Mouse (Mus musculus) liver, embryonic 14.5 days (tissue): ENCODE results near the gene Prss38. TPM values are rescaled to one million over a fixed set of nuclear protein-coding genes. Genes with fewer than 3 reads are reported as not detected.

Experiments used
- ATAC-seq: fragments of 200-750 bp; cut with Nextera tagmentation; 2 replicates; pipeline ENCODE4 v1.8.0; 2017; ENCODE audit warnings: moderate number of reproducible peaks, mild to moderate bottlenecking, moderate library complexity; ENCODE audit not compliant: insufficient read depth
- DNase-seq, 3 experiments: peaks; one replicate each; pipeline ENCODE4 v3.0.0-alpha.2; 2012 to 2013; ENCODE audit warnings: low read depth in 3 of 3, low spot score in 3 of 3
- H3K27ac ChIP-seq: fragments of 300-500 bp; sonication (generic); 2 replicates; pipeline ENCODE4 v1.5.1; 2014; ENCODE audit warnings: moderate library complexity, mild to moderate bottlenecking, control low read depth, inconsistent platforms
- H3K27me3 ChIP-seq: fragments of 300-500 bp; sonication (generic); 2 replicates; pipeline ENCODE4 v1.6.1; 2014; ENCODE audit warnings: mild to moderate bottlenecking, low read length, moderate library complexity; ENCODE audit not compliant: control insufficient read depth, insufficient read depth
- H3K36me3 ChIP-seq: fragments of 300-500 bp; sonication (generic); replicated peaks from 2 replicates; pipeline ENCODE4 v1.6.1; 2014; ENCODE audit warnings: low read depth; ENCODE audit not compliant: control insufficient read depth, insufficient read depth
- H3K4me1 ChIP-seq, 2 experiments: fragments of 200-500 bp in 1 of 2; fragments of 300-500 bp in 1 of 2; sonication (generic) in 1 of 2; replicated peaks; 2 replicates each; pipeline ENCODE4 v1.6.1; 2012 to 2014; ENCODE audit warnings: antibody characterized with exemption in 1 of 2, inconsistent platforms in 1 of 2, low read length in 1 of 2; ENCODE audit not compliant: control insufficient read depth in 2 of 2, insufficient read depth in 2 of 2
- H3K4me2 ChIP-seq: fragments of 300-500 bp; sonication (generic); 2 replicates; pipeline ENCODE4 v1.6.1; 2014; ENCODE audit warnings: low read depth, mild to moderate bottlenecking, control low read depth, moderate library complexity
- H3K4me3 ChIP-seq, 2 experiments: fragments of 200-500 bp in 1 of 2; fragments of 300-500 bp in 1 of 2; sonication (generic) in 1 of 2; 2 replicates each; pipeline ENCODE4 v1.5.1; 2012 to 2014; ENCODE audit warnings: low read depth in 2 of 2, low read length in 2 of 2, mild to moderate bottlenecking in 2 of 2, control low read depth in 1 of 2, inconsistent platforms in 1 of 2, moderate library complexity in 1 of 2; ENCODE audit not compliant: insufficient read depth in 1 of 2
- H3K9ac ChIP-seq: fragments of 300-500 bp; sonication (generic); replicated peaks from 2 replicates; pipeline ENCODE4 v1.6.1; 2014; ENCODE audit warnings: mild to moderate bottlenecking, control low read depth, moderate library complexity
- H3K9me3 ChIP-seq: fragments of 300-500 bp; sonication (generic); 2 replicates; pipeline ENCODE4 v1.6.1; 2016; ENCODE audit warnings: low read length, mixed read lengths; ENCODE audit not compliant: control insufficient read depth
- CTCF ChIP-seq: IDR thresholded peaks from 2 replicates; pipeline ENCODE4 v1.5.1; 2016; ENCODE audit warnings: antibody characterized with exemption, low read depth, control low read depth
- EP300 ChIP-seq: IDR thresholded peaks from 2 replicates; pipeline ENCODE4 v1.6.1; 2016; ENCODE audit warnings: antibody characterized with exemption, low read depth
- WGBS: fragments of 180-500 bp; shearing (Covaris S2); extraction: QIAGEN DNeasy Blood & Tissue Kit; methylation state at CpG from one replicate; pipeline ENCODE4 v1.1.7; 2014; ENCODE audit not compliant: insufficient replicate concordance; 5-methylcytosine and 5-hydroxymethylcytosine counted together
- polyA plus RNA-seq, 2 experiments: library from polyadenylated mRNA; depleted of rRNA in 1 of 2; stranded (reverse) in 1 of 2; unstranded in 1 of 2; fragments of >200 nt; fragmentation: Nextera tagmentation in 1 of 2; extraction: Ambion mirVana in 1 of 2; gene quantifications; 2 replicates each; pipeline versions ENCODE4 v1.2.1 to v1.2.3; 2012 to 2014

Gene Prss38
- polyA plus RNA-seq, 2 experiments: not detected

GRCm38 (mm10) chr11:59364417-59364816 is 11.0 kb downstream of the Prss38 start:
- Histone ChIP-seq H3K9me3 (no peaks in the 10 kb centered on the region), H3K36me3 (no peaks in the 10 kb centered on the region), H3K27ac (no peak overlapping the region), H3K27me3 (no peaks in the 10 kb centered on the region), H3K4me3 (no peak overlapping the region), H3K4me2 (no peak overlapping the region), H3K4me1 (no peaks in the 10 kb centered on the region), H3K9ac (no peak overlapping the region)
- 60% methylated on average over 3 of the region's 3 CpGs for WGBS
- no peak for TF ChIP-seq CTCF
- TF ChIP-seq EP300: no peak
- DNase-seq (no peak), ATAC-seq (no peak)

- TF ChIP-seq EP300 (no peak), CTCF (no peak)
- no peak overlapping the region for H3K4me3 ChIP-seq
- DNase-seq: no peak
- H3K27me3 ChIP-seq: no peaks in the 10 kb centered on the region
- no peak overlapping the region for H3K9ac ChIP-seq
- ATAC-seq: no peak
- no peak overlapping the region for H3K4me2 ChIP-seq
- no peak overlapping the region for H3K27ac ChIP-seq
- H3K4me1 ChIP-seq: no peaks in the 10 kb centered on the region
- H3K9me3 ChIP-seq: no peaks in the 10 kb centered on the region
- WGBS: 72% methylated on average over 9 of the region's 9 CpGs
- H3K36me3 ChIP-seq: no peaks in the 10 kb centered on the region
Measured at GRCm38 (mm10) chr11:59364007-59364406, 11.4 kb downstream of the Prss38 start.

DNA sequence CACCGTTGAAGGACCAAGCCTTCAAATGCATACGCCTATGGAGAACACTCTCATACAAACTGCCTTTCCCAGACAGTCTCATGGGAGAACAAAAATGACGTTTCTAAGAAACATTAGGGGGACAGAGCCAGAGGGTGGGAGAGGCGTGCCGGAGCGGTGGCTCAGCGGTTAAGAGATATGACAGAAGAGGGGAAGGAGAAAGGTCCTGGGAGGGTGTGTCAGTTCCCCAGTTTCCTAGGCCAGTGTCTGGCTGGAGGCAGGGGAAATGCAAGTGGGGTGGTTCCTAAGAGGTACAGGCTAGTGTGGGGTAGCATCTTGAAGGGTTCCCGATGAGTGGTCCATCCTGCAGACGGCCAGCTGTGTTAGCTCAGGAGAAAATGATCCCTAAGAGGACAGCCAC is 14.2 kb downstream of the Prss38 start:
- H3K9ac ChIP-seq: no peak overlapping the region
- no peak overlapping the region for H3K27ac ChIP-seq
- ATAC-seq (no peak), DNase-seq (no peak)
- no peaks in the 10 kb centered on the region for H3K27me3 ChIP-seq
- WGBS: 54% methylated on average over 9 of the region's 9 CpGs
- H3K4me1 ChIP-seq: no peaks in the 10 kb centered on the region
- no peak overlapping the region for H3K4me3 ChIP-seq
- no peaks in the 10 kb centered on the region for H3K9me3 ChIP-seq
- H3K4me2 ChIP-seq: no peak overlapping the region
- H3K36me3 ChIP-seq: no peaks in the 10 kb centered on the region
- no peak for TF ChIP-seq EP300
- TF ChIP-seq CTCF: no peak

GRCm38 (mm10) chr11:59356874-59357289 is 18.6 kb downstream of the Prss38 start:
- TF ChIP-seq EP300 (no peak), CTCF (no peak)
- H3K36me3 ChIP-seq: no peaks in the 10 kb centered on the region
- H3K9me3 ChIP-seq: no peaks in the 10 kb centered on the region
- ATAC-seq (no peak), DNase-seq (no peak)
- H3K27ac ChIP-seq: no peak overlapping the region
- no peak overlapping the region for H3K4me2 ChIP-seq
- H3K27me3 ChIP-seq: no peaks in the 10 kb centered on the region
- H3K9ac ChIP-seq: no peak overlapping the region
- no peak overlapping the region for H3K4me3 ChIP-seq
- 57% methylated on average over 11 of the region's 11 CpGs for WGBS
- no peaks in the 10 kb centered on the region for H3K4me1 ChIP-seq

DNA sequence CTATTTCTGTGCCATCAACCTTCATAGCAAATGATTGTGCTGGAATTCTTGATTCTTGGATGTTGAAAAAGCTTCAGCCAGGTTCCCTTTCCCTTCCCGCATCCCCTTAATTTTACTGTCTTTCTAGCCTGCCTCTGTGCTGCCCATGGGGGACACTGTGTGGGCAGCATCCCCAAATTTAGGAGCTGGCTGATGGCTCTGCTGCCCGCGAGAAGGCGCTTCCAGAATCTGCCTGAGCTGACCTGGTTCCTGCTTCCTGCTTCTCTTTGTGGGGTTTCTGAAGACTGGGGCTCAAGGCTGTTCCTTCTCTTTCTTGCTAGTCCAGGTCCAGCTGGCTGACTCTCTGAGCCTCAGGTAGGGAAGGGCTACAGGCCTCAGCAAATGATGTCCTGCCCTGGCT is 20.7 kb downstream of the Prss38 start:
- no peak overlapping the region for H3K27ac ChIP-seq
- no peak overlapping the region for H3K4me2 ChIP-seq
- TF ChIP-seq CTCF (no peak), EP300 (no peak)
- H3K9me3 ChIP-seq: no peaks in the 10 kb centered on the region
- ATAC-seq (no peak), DNase-seq (no peak)
- no peak overlapping the region for H3K9ac ChIP-seq
- H3K36me3 ChIP-seq: no peaks in the 10 kb centered on the region
- H3K27me3 ChIP-seq: no peaks in the 10 kb centered on the region
- no peaks in the 10 kb centered on the region for H3K4me1 ChIP-seq
- WGBS: 64% methylated on average over 4 of the region's 4 CpGs
- H3K4me3 ChIP-seq: no peak overlapping the region
